Mouse (Mus musculus) gastrocnemius, postnatal 36 days (tissue): ENCODE data around the gene Trim37. TPM values are rescaled to one million over a fixed set of nuclear protein-coding genes. Genes with fewer than 3 reads are reported as not detected.
"Not testable (repeated sequence)": the region's sequence is repeated elsewhere in the genome, so short reads cannot be mapped to it uniquely, and the experiment has no call there.

Experiments
- DNase-seq, 2 experiments: peaks; one replicate each; pipeline ENCODE4 v3.0.0; 2022
- intact Hi-C: fragments of 180-260 bp; cut with DNase I; formaldehyde crosslinking; loops from one replicate; pipeline ENCODE4 v1.15.1; 2025
- total RNA-seq, 2 experiments: library from RNA; stranded (reverse); gene quantifications; 2 replicates each; pipeline ENCODE4 v1.2.3; 2021

Gene Trim37
- total RNA-seq, 2 experiments from 2014 or later: 2.9 TPM

GRCm38 (mm10) chr11:87212313-87212712 is 85.4 kb downstream of the Trim37 start:
- intact Hi-C loops: loop anchor here (5.0 to 10.0 kb wide), 3 partner anchors 290 to 562 kb away; no protein-coding TSS in a partner anchor
- DNase-seq: no peak

GRCm38 (mm10) chr11:87222686-87223085 is 95.8 kb downstream of the Trim37 start:
- intact Hi-C loops: no loop called here

GRCm38 (mm10) chr11:87227056-87227455 is 100.2 kb downstream of the Trim37 start:
- no peak for DNase-seq
- intact Hi-C loops: no loop called here

More at GRCm38 (mm10) chr11:87222686-87223085, 95.8 kb downstream of the Trim37 start:
- DNase-seq: no peak

GRCm38 (mm10) chr11:87233377-87233776 is 106.5 kb downstream of the Trim37 start:
- intact Hi-C loops: no loop called here

GRCm38 (mm10) chr11:87234743-87235485 is 108.0 kb downstream of the Trim37 start:
- intact Hi-C loops: no loop called here
- no peak for DNase-seq

More at GRCm38 (mm10) chr11:87233377-87233776, 106.5 kb downstream of the Trim37 start:
- no peak for DNase-seq

GRCm38 (mm10) chr11:87235486-87235872 is 108.6 kb downstream of the Trim37 start:
- no peak for DNase-seq
- intact Hi-C loops: no loop called here

GRCm38 (mm10) chr11:87238891-87239530 is 112.1 kb downstream of the Trim37 start:
- intact Hi-C loops: no loop called here
- no peak for DNase-seq

- intact Hi-C loops: no loop called here
- no peak for DNase-seq
Measured at GRCm38 (mm10) chr11:87240141-87240832, 113.4 kb downstream of the Trim37 start.

- intact Hi-C loops: no loop called here
- DNase-seq: no peak
Measured at GRCm38 (mm10) chr11:87240833-87241215, 113.9 kb downstream of the Trim37 start.

- intact Hi-C loops: no loop called here
- DNase-seq: no peak
Measured at GRCm38 (mm10) chr11:87241256-87241655, 114.4 kb downstream of the Trim37 start.

- intact Hi-C loops: no loop called here
- DNase-seq: no peak
Measured at GRCm38 (mm10) chr11:87245171-87245840, 118.4 kb downstream of the Trim37 start.

GRCm38 (mm10) chr11:87246107-87246651 is 119.3 kb downstream of the Trim37 start:
- no peak for DNase-seq
- intact Hi-C loops: no loop called here

- intact Hi-C loops: no loop called here
- no peak for DNase-seq
Measured at GRCm38 (mm10) chr11:87246724-87247493, 120.0 kb downstream of the Trim37 start.

GRCm38 (mm10) chr11:87247494-87247866 is 120.6 kb downstream of the Trim37 start:
- no peak for DNase-seq
- intact Hi-C loops: no loop called here

- DNase-seq: no peak
- intact Hi-C loops: no loop called here
Measured at GRCm38 (mm10) chr11:87250132-87250531, 123.3 kb downstream of the Trim37 start.

- DNase-seq: no peak
- intact Hi-C loops: no loop called here
Measured at GRCm38 (mm10) chr11:87253294-87253693, 126.4 kb downstream of the Trim37 start.

GRCm38 (mm10) chr11:87254149-87254548 is 127.3 kb downstream of the Trim37 start:
- no peak for DNase-seq
- intact Hi-C loops: no loop called here

- DNase-seq: no peak
- intact Hi-C loops: no loop called here
Measured at GRCm38 (mm10) chr11:87257282-87257681, 130.4 kb downstream of the Trim37 start.

GRCm38 (mm10) chr11:87259792-87260191 is 132.9 kb downstream of the Trim37 start:
- intact Hi-C loops: no loop called here
- no peak for DNase-seq

GRCm38 (mm10) chr11:87261705-87262104 is 134.8 kb downstream of the Trim37 start:
- DNase-seq, intact Hi-C loops: not testable (repeated sequence)
